Mouse (Mus musculus) midbrain, embryonic 11.5 days (tissue): ENCODE results near the gene Calhm3. TPM values are rescaled to one million over a fixed set of nuclear protein-coding genes. Genes with fewer than 3 reads are reported as not detected.
"Not testable (repeated sequence)": the region's sequence is repeated elsewhere in the genome, so short reads cannot be mapped to it uniquely, and the experiment has no call there.

Source experiments
- ATAC-seq: fragments of 200-750 bp; cut with Nextera tagmentation; 2 replicates; pipeline ENCODE4 v1.8.0; 2017; ENCODE audit warnings: moderate TSS enrichment, moderate library complexity; ENCODE audit not compliant: low FRiP score
- DNase-seq: peaks from one replicate; pipeline ENCODE4 v3.0.0; 2015; ENCODE audit warnings: low spot score; ENCODE audit errors: missing footprints
- H3K27ac ChIP-seq: fragments of 300-500 bp; sonication (generic); 2 replicates; pipeline ENCODE4 v1.5.1; 2014; ENCODE audit warnings: low read depth, low read length
- H3K27me3 ChIP-seq: fragments of 300-500 bp; sonication (generic); 2 replicates; pipeline ENCODE4 v1.6.1; 2014; ENCODE audit warnings: mild to moderate bottlenecking, low read length, moderate library complexity, mixed read lengths; ENCODE audit not compliant: control insufficient read depth, insufficient read depth
- H3K36me3 ChIP-seq: fragments of 300-500 bp; sonication (generic); 2 replicates; pipeline ENCODE4 v1.6.1; 2014; ENCODE audit warnings: mild to moderate bottlenecking, low read length, moderate library complexity, mixed read lengths; ENCODE audit not compliant: control insufficient read depth, insufficient read depth
- H3K4me1 ChIP-seq: fragments of 300-500 bp; sonication (generic); 2 replicates; pipeline ENCODE4 v1.6.1; 2014; ENCODE audit warnings: low read length; ENCODE audit not compliant: control insufficient read depth, insufficient read depth
- H3K4me2 ChIP-seq: fragments of 300-500 bp; sonication (generic); 2 replicates; pipeline ENCODE4 v1.6.1; 2014; ENCODE audit warnings: mild to moderate bottlenecking, moderate library complexity
- H3K4me3 ChIP-seq: fragments of 300-500 bp; sonication (generic); 2 replicates; pipeline ENCODE4 v1.5.1; 2014; ENCODE audit warnings: low read depth, low read length
- H3K9ac ChIP-seq: fragments of 300-500 bp; sonication (generic); 2 replicates; pipeline ENCODE4 v1.6.1; 2014; ENCODE audit warnings: low read length
- H3K9me3 ChIP-seq: fragments of 300-500 bp; sonication (generic); 2 replicates; pipeline ENCODE4 v1.6.1; 2016; ENCODE audit warnings: low read length; ENCODE audit not compliant: control insufficient read depth
- WGBS: fragments of 180-500 bp; shearing (Covaris S2); extraction: QIAGEN DNeasy Blood & Tissue Kit; methylation state at CpG from one replicate; pipeline ENCODE4 v1.1.7; 2014; 5-methylcytosine and 5-hydroxymethylcytosine counted together
- polyA plus RNA-seq: library from polyadenylated mRNA; unstranded; fragments of >200 nt; fragmentation: Nextera tagmentation; extraction: Ambion mirVana; gene quantifications from 2 replicates; pipeline ENCODE4 v1.2.1, GENCODE M21; 2014

Calhm3 gene
- polyA plus RNA-seq, 1 experiment from 2014 or later, result not detected

DNA sequence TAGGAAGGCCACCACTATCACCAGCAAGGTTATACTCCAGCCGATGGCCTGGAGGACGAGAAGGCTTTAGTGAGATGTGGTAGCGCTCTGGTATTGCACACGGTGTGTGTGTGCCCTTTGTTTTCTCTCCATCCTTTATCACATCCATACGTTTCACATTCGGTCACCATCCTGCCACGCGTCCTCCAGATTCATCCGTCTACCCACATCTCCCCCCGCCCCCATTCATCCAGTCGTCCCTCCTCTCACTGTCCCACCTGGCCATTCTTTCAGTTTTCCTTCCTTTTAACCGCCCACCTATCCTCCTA is 5.5 kb downstream of the Calhm3 start:
- Histone ChIP-seq H3K4me1 (no peaks in the 10 kb centered on the region), H3K27me3 (peaks cover 6% of the 10 kb centered on the region; the same call in 1 of the 2 replicates), H3K36me3 (no peaks in the 10 kb centered on the region), H3K9ac (peak overlapping the region; percentile 47; the same call in 1 of the 2 replicates), H3K9me3 (no peaks in the 10 kb centered on the region), H3K4me2 (peak overlapping the region; percentile 49), H3K27ac (no peak overlapping the region), H3K4me3 (no peak overlapping the region; the same call in 1 of the 2 replicates)
- ATAC-seq (no peak), DNase-seq (no peak)
- 70% methylated on average over 12 of the region's 12 CpGs for WGBS

DNA sequence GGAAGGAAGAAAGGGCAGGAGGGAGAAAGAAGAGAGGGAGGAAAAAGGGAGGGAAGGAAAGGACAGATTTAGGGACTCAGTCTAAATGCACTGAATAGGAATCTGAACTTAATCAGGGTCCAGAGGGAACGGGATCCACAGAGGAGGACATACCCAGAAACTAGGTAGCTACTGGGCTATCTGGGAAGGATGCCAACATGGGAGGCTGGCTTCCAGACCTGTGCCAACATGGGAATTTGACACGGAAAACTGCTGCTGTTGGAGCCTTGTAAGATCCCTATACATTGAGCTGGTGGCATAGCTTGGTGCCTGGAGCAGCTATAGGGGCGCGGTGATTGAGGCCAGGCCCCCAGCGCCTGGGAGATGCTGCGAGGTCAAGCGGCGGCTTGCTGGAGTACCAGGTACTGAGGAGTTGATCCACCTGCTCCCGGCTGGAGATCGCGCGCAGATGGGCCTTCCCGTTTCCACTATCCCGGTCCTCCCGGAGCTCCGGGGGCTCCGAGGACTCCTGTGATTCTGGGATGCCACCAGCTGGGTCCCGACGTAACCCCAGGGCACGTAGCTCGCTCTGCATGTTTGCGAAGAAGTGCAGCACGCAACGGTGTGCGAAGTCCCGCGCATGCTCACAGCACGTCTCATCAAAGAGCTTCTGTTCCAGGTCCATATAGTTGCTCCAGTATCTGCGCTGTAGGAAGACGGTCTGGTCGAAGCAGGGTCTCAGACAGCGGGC is 6.1 kb downstream of the Calhm3 start:
- WGBS, result 21% methylated on average over 32 of the region's 32 CpGs
- no peaks in the 10 kb centered on the region for H3K4me1 ChIP-seq
- no peaks in the 10 kb centered on the region for H3K36me3 ChIP-seq
- peak overlapping the region; percentile 49 for H3K4me2 ChIP-seq
- peak overlapping the region; percentile 47 for H3K9ac ChIP-seq
- peak; percentile 89 for DNase-seq
- no peak overlapping the region for H3K27ac ChIP-seq
- no peak for ATAC-seq
- peaks cover 6% of the 10 kb centered on the region; the same call in 1 of the 2 replicates for H3K27me3 ChIP-seq
- H3K4me3 ChIP-seq, result peak overlapping the region; percentile 25
- H3K9me3 ChIP-seq, result no peaks in the 10 kb centered on the region

DNA sequence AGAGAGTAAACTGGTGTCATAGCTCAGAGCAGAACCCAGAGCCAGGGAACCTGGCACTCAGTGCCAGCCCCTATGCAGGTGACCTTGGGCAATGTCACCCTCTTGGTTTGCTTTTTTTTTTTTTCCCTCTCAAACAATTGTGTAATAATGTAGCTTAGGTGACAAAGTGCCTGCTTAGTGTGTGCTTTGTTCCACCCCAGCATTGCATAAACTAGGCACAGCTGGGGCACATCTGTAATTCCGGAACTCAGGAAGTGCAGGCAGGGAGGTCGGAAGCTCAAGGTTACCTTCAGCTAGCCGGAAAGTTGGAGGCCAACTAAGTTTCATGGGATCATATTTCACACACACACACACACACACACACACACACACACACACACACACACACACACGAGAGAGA is 7.7 kb downstream of the Calhm3 start:
- 67% methylated on average over 3 of the region's 4 CpGs for WGBS
- H3K4me2 ChIP-seq, result no peak overlapping the region
- no peaks in the 10 kb centered on the region for H3K36me3 ChIP-seq
- DNase-seq (no peak), ATAC-seq (no peak)
- H3K9ac ChIP-seq, result no peak overlapping the region
- no peaks in the 10 kb centered on the region for H3K4me1 ChIP-seq
- H3K9me3 ChIP-seq, result no peaks in the 10 kb centered on the region
- H3K27me3 ChIP-seq, result peaks cover 6% of the 10 kb centered on the region; the same call in 1 of the 2 replicates
- H3K4me3 ChIP-seq, result no peak overlapping the region
- H3K27ac ChIP-seq, result no peak overlapping the region

DNA sequence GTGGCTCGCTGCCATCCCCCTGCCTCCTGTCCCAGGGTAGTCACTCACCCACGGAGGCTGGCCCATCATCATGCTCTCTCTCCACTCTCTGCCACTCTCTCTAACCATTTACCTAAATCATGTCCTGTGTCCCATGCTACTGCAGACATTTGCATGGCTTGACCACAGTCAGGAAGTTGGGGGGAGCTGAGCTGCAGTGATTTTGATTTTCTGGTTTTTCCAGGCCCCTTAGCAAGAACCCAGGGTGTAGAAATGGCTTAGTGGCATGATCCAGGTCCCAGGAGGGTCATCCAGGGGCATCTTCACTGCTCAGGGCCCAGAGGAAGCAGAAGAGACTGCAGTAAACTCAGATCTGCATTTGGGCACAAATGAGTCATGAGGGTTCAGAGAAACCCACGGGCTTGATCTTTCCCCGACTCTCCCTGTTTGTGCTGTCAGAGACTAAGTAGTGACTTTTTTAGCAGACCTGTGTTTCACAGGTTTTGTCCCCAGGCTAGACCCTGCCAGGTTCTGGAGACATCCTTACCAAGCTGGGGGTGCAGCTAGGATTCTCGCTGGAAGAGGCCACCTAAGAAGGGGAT is 9.2 kb downstream of the Calhm3 start:
- no peaks in the 10 kb centered on the region for H3K9me3 ChIP-seq
- no peak overlapping the region for H3K4me3 ChIP-seq
- H3K4me2 ChIP-seq, result no peak overlapping the region
- H3K9ac ChIP-seq, result no peak overlapping the region
- H3K4me1 ChIP-seq, result no peaks in the 10 kb centered on the region
- peaks cover 6% of the 10 kb centered on the region; the same call in 1 of the 2 replicates for H3K27me3 ChIP-seq
- H3K36me3 ChIP-seq, result no peaks in the 10 kb centered on the region
- 79% methylated on average over 5 of the region's 5 CpGs for WGBS
- ATAC-seq, result no peak
- DNase-seq, result no peak
- H3K27ac ChIP-seq, result no peak overlapping the region

DNA sequence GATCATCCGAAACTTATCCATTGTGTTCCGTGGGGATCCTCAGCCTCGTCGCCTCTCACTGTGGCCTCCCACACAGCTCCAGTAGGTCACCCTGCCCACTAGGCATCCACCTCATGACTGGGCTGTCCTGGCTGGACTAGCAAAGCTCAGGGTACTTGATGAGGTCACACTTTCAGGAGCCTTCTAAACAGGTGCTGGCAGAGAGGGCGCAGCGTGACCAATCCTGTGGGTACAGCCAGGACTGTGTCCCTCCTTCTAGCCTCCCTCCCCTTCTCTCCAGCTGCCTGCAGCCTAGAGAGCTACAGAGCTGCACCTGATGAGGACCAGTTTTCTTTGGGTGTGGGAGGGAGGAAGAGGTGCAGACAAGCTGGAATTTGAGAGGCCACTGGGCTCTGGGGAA is 13.4 kb downstream of the Calhm3 start, which contains the start of gene Calhm1:
Calhm1 (minus strand) TSS at position 101 of the 400 bp plus-strand sequence.
- ATAC-seq (no peak), DNase-seq (no peak)
- 92% methylated on average over 6 of the region's 6 CpGs for WGBS

DNA sequence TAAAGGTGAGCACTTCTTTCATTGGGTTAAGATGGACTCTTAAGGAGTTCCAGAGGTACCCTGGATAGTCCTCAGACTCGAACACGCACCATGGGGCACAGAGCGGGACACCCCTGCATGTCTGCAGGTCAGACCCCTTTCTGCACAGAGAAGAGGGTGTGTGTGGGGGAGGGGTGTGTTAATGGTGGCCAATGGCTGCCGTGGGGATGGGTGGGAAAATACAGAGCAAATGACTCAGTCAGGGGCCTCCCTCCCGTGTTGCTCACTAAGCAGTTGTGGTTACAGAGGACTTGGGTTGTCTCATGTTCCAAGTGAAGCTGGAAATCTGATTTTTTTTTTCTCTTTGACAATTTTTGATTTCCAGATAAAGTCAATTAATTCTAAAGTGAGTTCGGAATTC is 15.1 kb downstream of the Calhm3 start:
- 85% methylated on average over 6 of the region's 6 CpGs for WGBS
- ATAC-seq, result no peak

More for the DNA sequence above, 13.4 kb downstream of the Calhm3 start, which contains the start of gene Calhm1:
- H3K9me3 ChIP-seq, result no peaks in the 10 kb centered on the region
- H3K9ac ChIP-seq, result no peak within 1 kb of the TSS
- H3K36me3 ChIP-seq, result no peaks in the 10 kb centered on the region
- H3K27ac ChIP-seq, result no peak within 1 kb of the TSS
- no peaks in the 10 kb centered on the region for H3K27me3 ChIP-seq
- H3K4me3 ChIP-seq, result no peak within 1 kb of the TSS
- no peak within 1 kb of the TSS for H3K4me2 ChIP-seq
- H3K4me1 ChIP-seq, result no peaks in the 10 kb centered on the region

DNA sequence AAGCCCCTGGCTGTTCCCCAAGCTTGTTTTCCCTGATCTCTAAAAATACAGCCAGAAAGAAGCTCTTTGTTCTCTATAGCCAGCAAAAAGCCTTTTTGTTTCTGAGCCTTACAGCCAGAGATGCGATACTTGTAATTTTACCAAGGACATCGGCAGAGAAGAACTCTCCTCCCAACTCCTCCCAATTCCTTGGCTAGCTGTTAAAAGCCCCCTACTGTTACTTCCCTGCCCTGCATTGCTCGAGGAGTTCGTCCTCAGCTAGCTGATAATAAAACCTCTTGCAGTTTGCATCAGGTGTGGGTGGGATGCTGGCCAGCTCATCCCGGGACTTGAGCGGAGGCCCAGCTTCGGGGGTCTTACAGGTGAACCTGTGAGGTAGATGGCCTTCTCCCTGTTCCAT is 18.0 kb downstream of the Calhm3 start:
- DNase-seq, result not testable (repeated sequence)
- WGBS, result 45% methylated on average over 7 of the region's 7 CpGs

More for the DNA sequence above, 15.1 kb downstream of the Calhm3 start:
- Histone ChIP-seq H3K4me1 (peaks cover 1% of the 10 kb centered on the region), H3K36me3 (no peaks in the 10 kb centered on the region), H3K27me3 (no peaks in the 10 kb centered on the region), H3K9me3 (no peaks in the 10 kb centered on the region), H3K4me2 (no peak overlapping the region), H3K4me3 (no peak overlapping the region), H3K27ac (no peak overlapping the region), H3K9ac (no peak overlapping the region)
- DNase-seq, result no peak

DNA sequence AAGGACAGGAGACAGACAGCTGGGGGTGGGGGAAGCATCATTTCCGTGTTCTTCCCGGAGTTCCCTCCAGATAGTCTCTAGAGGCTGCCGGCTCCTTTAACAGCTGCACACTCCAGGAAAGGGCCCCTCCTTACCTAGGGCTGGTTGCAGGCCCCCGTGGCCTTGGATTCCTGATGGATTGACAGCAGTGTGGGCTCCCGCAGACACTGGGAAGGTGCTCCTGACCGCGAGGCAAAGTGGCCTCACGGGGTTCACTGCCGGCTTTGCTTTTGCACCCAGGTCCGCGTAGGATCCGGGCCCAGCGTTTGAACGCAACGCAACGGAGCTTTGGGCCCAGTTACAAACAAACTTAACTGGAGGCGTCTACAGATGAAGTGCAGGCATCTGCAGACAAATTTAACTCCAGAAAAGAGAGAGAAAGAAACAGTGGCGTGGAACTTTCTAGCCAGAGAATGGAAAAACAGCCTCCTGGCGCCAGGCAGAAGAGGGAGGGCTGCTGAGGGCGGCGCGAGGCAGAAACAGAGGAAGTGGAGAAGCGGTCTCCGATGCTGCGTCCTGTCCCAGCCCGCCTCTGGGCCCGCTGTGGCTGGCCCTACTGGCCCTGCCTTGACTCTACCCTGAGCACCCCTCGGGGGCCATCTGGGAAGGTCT is 19.7 kb downstream of the Calhm3 start, which contains the start of gene Calhm2:
Calhm2 (minus strand) TSS at position 524 of the 651 bp plus-strand sequence.
- DNase-seq (peak; percentile 91), ATAC-seq (peak; percentile 30; the same call in 1 of the 2 replicates)
- no peak within 1 kb of the TSS for H3K4me3 ChIP-seq
- no peaks in the 10 kb centered on the region for H3K9me3 ChIP-seq
- H3K36me3 ChIP-seq, result no peaks in the 10 kb centered on the region
- no peaks in the 10 kb centered on the region for H3K27me3 ChIP-seq
- H3K4me2 ChIP-seq, result peak within 1 kb of the TSS; percentile 36
- H3K4me1 ChIP-seq, result peaks cover 5% of the 10 kb centered on the region
- H3K27ac ChIP-seq, result no peak within 1 kb of the TSS
- 13% methylated on average over 28 of the region's 28 CpGs for WGBS
- peak within 1 kb of the TSS; percentile 53 for H3K9ac ChIP-seq

More for the DNA sequence above, 18.0 kb downstream of the Calhm3 start:
- H3K4me1 ChIP-seq, H3K9me3 ChIP-seq, ATAC-seq, H3K27ac ChIP-seq, H3K4me3 ChIP-seq, H3K9ac ChIP-seq, H3K36me3 ChIP-seq, H3K4me2 ChIP-seq, H3K27me3 ChIP-seq: not testable (repeated sequence)
